25 mouse cellular contexts compared by ENCODE assay signal in genomic region chr7:3399937-3400336, GRCm38 (mm10). TPM values are rescaled to one million over a fixed set of nuclear protein-coding genes. Genes with fewer than 3 reads are reported as not detected.
"Had no signal": no experiment of that assay in that cellular context is flagged by ENCODE, and none has a peak within 500 bp of the region (broad histone marks: within the 10 kb centered on the region; RNA-seq: fewer than 3 reads in every experiment).

No protein-coding gene starts in this region.

- ATAC-seq: liver, embryonic 12.5 days; midbrain, embryonic 13.5 days; midbrain, embryonic 16.5 days had no signal

- DNase-seq: kidney, adult 8-10 months; kidney, postnatal 14 days; kidney, postnatal 4 days; liver; lung, adult 18-20 months; lung, postnatal 10 days; lung, postnatal 4 days; thymus, adult 18-20 months; thymus, postnatal 36 days had no signal

- H3K27ac ChIP-seq: kidney, embryonic 15.5 days; limb, embryonic 10.5 days; limb, embryonic 13.5 days; liver, embryonic 12.5 days; liver, embryonic 15.5 days; lung, embryonic 15.5 days; midbrain, embryonic 10.5 days; midbrain, embryonic 13.5 days; neural tube, embryonic 13.5 days had no signal

- H3K4me3 ChIP-seq: kidney, embryonic 15.5 days; limb, embryonic 10.5 days; limb, embryonic 13.5 days; liver, embryonic 12.5 days; liver, embryonic 15.5 days; lung, embryonic 15.5 days; megakaryocyte, embryonic 14.5 days; midbrain, embryonic 10.5 days; midbrain, embryonic 13.5 days; myocyte; neural tube, embryonic 13.5 days had no signal

- H3K4me1 ChIP-seq: limb, embryonic 13.5 days; liver, embryonic 12.5 days; liver, embryonic 15.5 days; lung, embryonic 15.5 days; megakaryocyte, embryonic 14.5 days had no signal

RNA-seq across cellular contexts. Expression of gene Cacng8, which starts 9.5 kb away (rescaled TPM):
- total RNA-seq: monocyte, adult 5-6 weeks; neutrophil, adult 5-6 weeks had no signal
- polyA plus RNA-seq: liver, embryonic 15.5 days had no signal

RNA-seq across cellular contexts. Expression of gene Cacng6, which starts 24.1 kb away (rescaled TPM):
- total RNA-seq: monocyte, adult 5-6 weeks; neutrophil, adult 5-6 weeks had no signal
- polyA plus RNA-seq: lung, embryonic 15.5 days; midbrain, embryonic 10.5 days; midbrain, embryonic 13.5 days; midbrain, embryonic 16.5 days; small intestine, adult 2 months; urinary bladder, adult 2 months had no signal
